Mouse (Mus musculus): ENCODE data around the gene Ibtk. TPM values are rescaled to one million over a fixed set of nuclear protein-coding genes. Genes with fewer than 3 reads are reported as not detected.

The Ibtk gene
- total and polyA plus RNA-seq, 3 experiments: 20.0 to 53.7 (median 21.1) TPM

DNA sequence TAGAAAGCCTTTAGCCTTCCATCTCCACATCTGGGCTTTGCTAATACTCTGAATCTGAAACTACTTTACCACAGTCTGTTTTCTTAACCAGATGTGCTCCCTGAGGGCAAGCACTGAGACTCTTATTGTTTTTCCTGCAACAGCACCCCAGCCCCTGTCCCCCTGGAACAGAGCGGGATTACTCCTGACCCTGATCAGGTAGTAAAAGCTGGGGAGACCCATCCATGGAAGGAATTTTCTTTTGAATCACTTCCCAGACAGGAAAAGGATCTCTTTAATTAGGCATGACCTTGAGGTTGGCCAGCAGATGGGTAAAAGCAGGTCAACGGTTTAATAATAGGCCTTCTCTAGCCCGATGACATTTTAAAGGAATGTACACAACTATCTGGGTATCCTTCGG, 95.7 kb downstream of the Ibtk start:
- Histone ChIP-seq H3K36me3 (ENCODE audit: control insufficient read depth in 1 of 2, insufficient read depth in 2 of 2, low read length in 2 of 2) (no peaks in the 10 kb centered on the region), H3K27me3 (ENCODE audit: control insufficient read depth in 1 of 2, insufficient read depth in 2 of 2, low read length in 2 of 2) (no peaks in the 10 kb centered on the region; a peak in 1 of 4 replicates), H3K27ac (ENCODE audit: control insufficient read depth, low read depth, low read length) (no peak overlapping the region), H3K9ac (ENCODE audit: control insufficient read depth, low read depth, low read length, poor library complexity, severe bottlenecking) (no peak overlapping the region), H3K9me3 (replicated peaks; ENCODE audit: insufficient read depth, low read length) (no peaks in the 10 kb centered on the region), H3K4me3 (ENCODE audit: control insufficient read depth in 1 of 2, insufficient read depth in 1 of 2, low read depth in 2 of 2, low read length in 2 of 2) (no peak overlapping the region), H3K4me1 (ENCODE audit: control insufficient read depth in 1 of 2, insufficient read depth in 2 of 2, low read length in 2 of 2) (no peaks in the 10 kb centered on the region), H3K79me2 (ENCODE audit: control insufficient read depth, insufficient read depth, low read length, poor library complexity) (no peaks in the 10 kb centered on the region)
- TF ChIP-seq EP300 (IDR thresholded peaks at IDR 0.05; ENCODE audit: low read depth in 1 of 2, low read length in 2 of 2) (no peak), E2F4 (IDR thresholded peaks at IDR 0.05; ENCODE audit: borderline replicate concordance, low read depth, low read length) (no peak), ZKSCAN1 (IDR thresholded peaks at IDR 0.05; ENCODE audit: low read depth, low read length) (no peak), KAT2A (conservative IDR thresholded peaks at IDR 0.05; ENCODE audit: low read depth, low read length) (no peak), MYB (IDR thresholded peaks at IDR 0.05; ENCODE audit: low read depth, low read length) (no peak), MXI1 (IDR thresholded peaks at IDR 0.05; ENCODE audit: low read depth, low read length) (no peak), MEF2A (IDR thresholded peaks at IDR 0.05; ENCODE audit: extremely low read depth, insufficient replicate concordance, low read depth, low read length, poor library complexity, severe bottlenecking) (no peak), TAL1 (IDR thresholded peaks at IDR 0.05; ENCODE audit: low read length) (no peak), SIN3A (IDR thresholded peaks at IDR 0.05; ENCODE audit: low read length) (no peak), TCF12 (IDR thresholded peaks at IDR 0.05; ENCODE audit: low read depth, low read length) (no peak), NELFE (IDR thresholded peaks at IDR 0.05; ENCODE audit: low read depth, low read length) (no peak), GATA1 (IDR thresholded peaks at IDR 0.05; ENCODE audit: low read depth, low read length) (no peak), CHD1 (IDR thresholded peaks at IDR 0.05; ENCODE audit: low read depth, low read length) (no peak)
- no peak for DNase-seq (ENCODE audit: low read depth, low spot score)

DNA sequence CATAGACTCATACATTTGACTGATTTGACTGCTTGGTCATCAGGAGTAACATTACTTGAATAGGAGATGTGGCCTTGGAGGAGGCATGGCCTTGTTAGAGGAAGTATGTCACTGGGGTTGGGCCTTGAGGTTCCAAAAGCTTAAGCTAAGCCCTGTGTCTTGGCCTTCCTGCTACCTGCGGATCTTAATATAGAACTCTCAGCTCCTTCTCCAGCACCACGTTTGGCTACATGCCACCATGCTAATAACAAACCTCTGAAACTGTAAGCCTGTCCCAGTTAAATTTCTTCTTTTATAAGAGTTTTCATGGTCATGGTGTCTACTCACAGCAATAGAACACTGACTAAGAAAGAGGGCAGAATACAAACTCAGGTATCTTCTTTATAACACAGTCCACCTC, 110.9 kb downstream of the Ibtk start:
- H3K4me3 ChIP-seq (ENCODE audit: control insufficient read depth in 1 of 2, insufficient read depth in 1 of 2, low read depth in 2 of 2, low read length in 2 of 2): no peak overlapping the region
- no peaks in the 10 kb centered on the region for H3K79me2 ChIP-seq (ENCODE audit: control insufficient read depth, insufficient read depth, low read length, poor library complexity)
- no peaks in the 10 kb centered on the region for H3K4me1 ChIP-seq (ENCODE audit: control insufficient read depth in 1 of 2, insufficient read depth in 2 of 2, low read length in 2 of 2)
- no peak overlapping the region for H3K9ac ChIP-seq (ENCODE audit: control insufficient read depth, low read depth, low read length, poor library complexity, severe bottlenecking)
- no peaks in the 10 kb centered on the region for H3K36me3 ChIP-seq (ENCODE audit: control insufficient read depth in 1 of 2, insufficient read depth in 2 of 2, low read length in 2 of 2)
- no peak for TF ChIP-seq NELFE (IDR thresholded peaks at IDR 0.05; ENCODE audit: low read depth, low read length)
- TF ChIP-seq HCFC1 (IDR thresholded peaks at IDR 0.05; ENCODE audit: low read depth, low read length): no peak
- no peak for TF ChIP-seq ZKSCAN1 (IDR thresholded peaks at IDR 0.05; ENCODE audit: low read depth, low read length)
- no peak for TF ChIP-seq POLR2AphosphoS5 (IDR thresholded peaks at IDR 0.05; ENCODE audit: borderline replicate concordance, low read depth, low read length)
- TF ChIP-seq UBTF (IDR thresholded peaks at IDR 0.05; ENCODE audit: borderline replicate concordance, insufficient read depth, low read depth, low read length): no peak
- no peak for TF ChIP-seq MEF2A (IDR thresholded peaks at IDR 0.05; ENCODE audit: extremely low read depth, insufficient replicate concordance, low read depth, low read length, poor library complexity, severe bottlenecking)
- no peak for TF ChIP-seq CHD1 (IDR thresholded peaks at IDR 0.05; ENCODE audit: low read depth, low read length)
- no peak for TF ChIP-seq E2F4 (IDR thresholded peaks at IDR 0.05; ENCODE audit: borderline replicate concordance, low read depth, low read length)
- no peak for TF ChIP-seq CHD2 (IDR thresholded peaks at IDR 0.05; ENCODE audit: low read length)
- no peak for TF ChIP-seq ZNF384 (IDR thresholded peaks at IDR 0.05; ENCODE audit: low read depth, low read length)
- TF ChIP-seq MXI1 (IDR thresholded peaks at IDR 0.05; ENCODE audit: low read depth, low read length): no peak
- TF ChIP-seq MAX (IDR thresholded peaks at IDR 0.05; ENCODE audit: low read length): no peak
- TF ChIP-seq MAZ (IDR thresholded peaks at IDR 0.05; ENCODE audit: low read depth, low read length): no peak
- TF ChIP-seq MYC (IDR thresholded peaks at IDR 0.05; ENCODE audit: low read depth, low read length): no peak
- TF ChIP-seq ZMIZ1 (IDR thresholded peaks at IDR 0.05; ENCODE audit: low read depth, low read length): no peak
- no peak for TF ChIP-seq CTCF (IDR thresholded peaks at IDR 0.05 in 2 of 3, conservative IDR thresholded peaks at IDR 0.05 in 1 of 3; ENCODE audit: control insufficient read depth in 1 of 3, insufficient read depth in 1 of 3, low read depth in 2 of 3, low read length in 3 of 3, poor library complexity in 1 of 3, severe bottlenecking in 1 of 3)
- H3K9me3 ChIP-seq (replicated peaks; ENCODE audit: insufficient read depth, low read length): no peaks in the 10 kb centered on the region
- H3K27ac ChIP-seq (ENCODE audit: control insufficient read depth, low read depth, low read length): no peak overlapping the region
- DNase-seq (ENCODE audit: low read depth, low spot score): no peak
- H3K27me3 ChIP-seq (ENCODE audit: control insufficient read depth in 1 of 2, insufficient read depth in 2 of 2, low read length in 2 of 2): no peaks in the 10 kb centered on the region

Measured in MEL (cell line).